ENCODE assay signal across 16 mouse cellular contexts in genomic region chr10:61832713-61833112, GRCm38 (mm10). TPM values are rescaled to one million over a fixed set of nuclear protein-coding genes. Genes with fewer than 3 reads are reported as not detected.
DNase-seq lines count a peak whose midpoint lies in the region.
"Had no signal": no experiment of that assay in that cellular context is flagged by ENCODE, and none has a peak within 500 bp of the region (broad histone marks: within the 10 kb centered on the region; RNA-seq: fewer than 3 reads in every experiment).

No protein-coding gene starts in this region.

- DNase-seq in adrenal gland, postnatal 14 days: peak; percentile 43
- DNase-seq in adrenal gland, postnatal 25 days: no peak
- DNase-seq in heart, postnatal 4 days: peak; percentile 37
- no peak for DNase-seq in heart, adult 18-20 months
- peak; percentile 79 for DNase-seq in ovary, adult 18-20 months (ENCODE audit: low spot score)
- DNase-seq in ovary, postnatal 10 days (ENCODE audit: low spot score): no peak
- peak; percentile 49 for DNase-seq in testis, postnatal 14 days (ENCODE audit: low spot score)
- DNase-seq in right cerebral cortex, postnatal 25 days: no peak
- DNase-seq: cerebellum, adult 8-10 months; gastrocnemius, postnatal 36 days; kidney, adult 9 months; kidney, postnatal 14 days; right cerebral cortex, postnatal 14 days; spleen, adult 18-20 months; thymus, adult 2 months; thymus, postnatal 4 days had no signal

RNA-seq across cellular contexts. Expression of gene H2afy2, which starts 48.8 kb away (rescaled TPM):
- 12.9 and 13.7 TPM in 2 replicates for total RNA-seq in adrenal gland, postnatal 14 days (2021)
- total RNA-seq in adrenal gland, postnatal 25 days (2021): 9.8 and 11.3 TPM in 2 replicates
- total RNA-seq in heart, postnatal 4 days (2021): 10 to 100 TPM; 22.8 to 24.4 TPM
- 1 to 10 TPM; 3.6 to 5.0 TPM for total RNA-seq in heart, adult 18-20 months (2021)

Comparison
In these comparisons a context has a peak if more than half of its experiments do, and no peak if none do; other contexts are left out.
1. DNase-seq: peak in adrenal gland, postnatal 14 days (single experiment), heart, postnatal 4 days (single experiment), ovary, adult 18-20 months (single experiment) and testis, postnatal 14 days (single experiment); none in adrenal gland, postnatal 25 days (single experiment), heart, adult 18-20 months (0 of 2), ovary, postnatal 10 days (single experiment) and right cerebral cortex, postnatal 25 days (single experiment).